In the genomic region with DNA sequence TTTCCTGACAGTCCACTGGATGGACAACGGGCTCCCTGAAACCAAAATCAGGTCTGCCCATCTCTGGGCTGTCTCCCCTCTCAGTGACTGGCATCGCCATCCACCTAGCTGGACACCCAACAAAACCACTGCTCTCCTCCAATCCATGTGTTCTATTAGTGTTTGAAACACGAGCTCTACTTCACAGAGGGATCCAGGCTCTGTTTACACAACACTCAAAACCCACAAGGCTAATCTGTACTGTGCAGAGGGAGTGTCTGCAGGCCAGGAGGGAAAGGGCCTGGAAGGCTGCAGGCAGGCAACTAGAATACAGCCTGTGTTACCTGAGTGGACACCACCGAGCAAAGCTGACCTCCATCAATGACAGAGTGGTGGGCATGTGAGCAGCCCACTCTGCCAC, we compare ENCODE assay signal across 22 mouse cellular contexts. TPM values are rescaled to one million over a fixed set of nuclear protein-coding genes. Genes with fewer than 3 reads are reported as not detected.
DNase-seq lines count a peak whose midpoint lies in the region; ATAC-seq and TF ChIP-seq lines count a peak whose summit lies in the region.
"Had no signal": no experiment of that assay in that cellular context is flagged by ENCODE, and none has a peak within 500 bp of the region (broad histone marks: within the 10 kb centered on the region; RNA-seq: fewer than 3 reads in every experiment).

No protein-coding gene starts in this region.

- no peak for TF ChIP-seq CTCF in lung, embryonic 14.5 days (IDR thresholded peaks at IDR 0.05; ENCODE audit: low read depth)
- no peak for TF ChIP-seq CTCF in lung, adult 2 months (IDR thresholded peaks at IDR 0.05; ENCODE audit: insufficient read depth, low read length)
- no peak for TF ChIP-seq CTCF in stomach, postnatal 0 days (IDR thresholded peaks at IDR 0.05; ENCODE audit: low read depth)

- peaks cover 3% of the 10 kb centered on the region for H3K4me1 ChIP-seq in embryonic facial prominence, embryonic 13.5 days
- H3K4me1 ChIP-seq in embryonic facial prominence, embryonic 10.5 days = peaks cover 13% of the 10 kb centered on the region
- no peaks in the 10 kb centered on the region for H3K4me1 ChIP-seq in lung, embryonic 14.5 days (ENCODE audit: insufficient read depth)
- H3K4me1 ChIP-seq in lung, adult 2 months (ENCODE audit: control insufficient read depth, insufficient read depth, low read length) = no peaks in the 10 kb centered on the region
- peaks cover 4% of the 10 kb centered on the region for H3K4me1 ChIP-seq in midbrain, embryonic 13.5 days (replicated peaks)
- peaks cover 7% of the 10 kb centered on the region for H3K4me1 ChIP-seq in midbrain, embryonic 15.5 days
- no peaks in the 10 kb centered on the region for H3K4me1 ChIP-seq in stomach, postnatal 0 days (replicated peaks; ENCODE audit: control insufficient read depth, insufficient read depth)
- H3K4me1 ChIP-seq in forebrain, embryonic 14.5 days (ENCODE audit: control insufficient read depth, insufficient read depth, low read length) = peaks cover 2% of the 10 kb centered on the region; the same call in 1 of the 2 replicates

- no peak overlapping the region for H3K27ac ChIP-seq in embryonic facial prominence, embryonic 13.5 days
- no peak overlapping the region for H3K27ac ChIP-seq in embryonic facial prominence, embryonic 10.5 days (replicated peaks)
- H3K27ac ChIP-seq in lung, embryonic 14.5 days (ENCODE audit: low read depth) = no peak overlapping the region
- H3K27ac ChIP-seq in midbrain, embryonic 13.5 days = no peak overlapping the region
- H3K27ac ChIP-seq in midbrain, embryonic 15.5 days = no peak overlapping the region
- H3K27ac ChIP-seq in stomach, postnatal 0 days (replicated peaks) = no peak overlapping the region
- no peak overlapping the region for H3K27ac ChIP-seq in forebrain, embryonic 14.5 days (ENCODE audit: low read depth, low read length)
- H3K27ac ChIP-seq: forebrain, embryonic 13.5 days; gastrocnemius, adult 2 months; heart, embryonic 13.5 days; hindbrain, embryonic 12.5 days had no signal

- H3K9me3 ChIP-seq in embryonic facial prominence, embryonic 13.5 days = no peaks in the 10 kb centered on the region
- no peaks in the 10 kb centered on the region for H3K9me3 ChIP-seq in embryonic facial prominence, embryonic 10.5 days
- no peaks in the 10 kb centered on the region for H3K9me3 ChIP-seq in lung, embryonic 14.5 days (ENCODE audit: low read depth, low read length)
- H3K9me3 ChIP-seq in midbrain, embryonic 13.5 days = no peaks in the 10 kb centered on the region
- no peaks in the 10 kb centered on the region for H3K9me3 ChIP-seq in midbrain, embryonic 15.5 days
- H3K9me3 ChIP-seq in stomach, postnatal 0 days (ENCODE audit: control insufficient read depth, low read length) = no peaks in the 10 kb centered on the region
- no peaks in the 10 kb centered on the region for H3K9me3 ChIP-seq in forebrain, embryonic 14.5 days (replicated peaks; ENCODE audit: control insufficient read depth, low read length)
- H3K9me3 ChIP-seq: forebrain, embryonic 13.5 days; G1E; heart, embryonic 13.5 days; hindbrain, embryonic 12.5 days had no signal

- H3K9ac ChIP-seq in embryonic facial prominence, embryonic 13.5 days = 0 out of 2 replicates have a peak overlapping the region, but pooled peaks have one; percentile 2
- no peak overlapping the region for H3K9ac ChIP-seq in lung, embryonic 14.5 days
- 0 out of 2 replicates have a peak overlapping the region, but pooled peaks have one; percentile 14 for H3K9ac ChIP-seq in midbrain, embryonic 13.5 days (replicated peaks)
- H3K9ac ChIP-seq in midbrain, embryonic 15.5 days = no peak overlapping the region
- H3K9ac ChIP-seq in stomach, postnatal 0 days (ENCODE audit: low read length) = no peak overlapping the region
- H3K9ac ChIP-seq in forebrain, embryonic 14.5 days (ENCODE audit: low read length) = no peak overlapping the region
- H3K9ac ChIP-seq: forebrain, embryonic 13.5 days; heart, embryonic 13.5 days had no signal

- H3K4me2 ChIP-seq in embryonic facial prominence, embryonic 13.5 days = no peak overlapping the region
- no peak overlapping the region for H3K4me2 ChIP-seq in lung, embryonic 14.5 days
- no peak overlapping the region for H3K4me2 ChIP-seq in midbrain, embryonic 13.5 days (replicated peaks)
- no peak overlapping the region for H3K4me2 ChIP-seq in midbrain, embryonic 15.5 days
- H3K4me2 ChIP-seq in stomach, postnatal 0 days (replicated peaks; ENCODE audit: low read depth) = no peak overlapping the region
- H3K4me2 ChIP-seq in forebrain, embryonic 14.5 days (ENCODE audit: low read length) = no peak overlapping the region
- H3K4me2 ChIP-seq: forebrain, embryonic 13.5 days; heart, embryonic 13.5 days; hindbrain, embryonic 12.5 days had no signal

- ATAC-seq in embryonic facial prominence, embryonic 13.5 days (ENCODE audit: insufficient number of reproducible peaks, insufficient read depth, low FRiP score, low TSS enrichment, low read depth) = no peak
- ATAC-seq in lung, embryonic 14.5 days (ENCODE audit: insufficient read depth) = peak; percentile 82
- no peak for ATAC-seq in midbrain, embryonic 13.5 days
- ATAC-seq in midbrain, embryonic 15.5 days (replicated peaks) = no peak
- ATAC-seq in stomach, postnatal 0 days (ENCODE audit: low FRiP score, low TSS enrichment) = peak; percentile 89
- ATAC-seq in forebrain, embryonic 14.5 days = no peak
- ATAC-seq: CD4-positive, CD25-positive, alpha-beta regulatory T cell, adult 4 months; forebrain, embryonic 13.5 days had no signal

- no peaks in the 10 kb centered on the region for H3K27me3 ChIP-seq in embryonic facial prominence, embryonic 13.5 days
- no peaks in the 10 kb centered on the region for H3K27me3 ChIP-seq in embryonic facial prominence, embryonic 10.5 days (replicated peaks; ENCODE audit: low read depth, poor library complexity, severe bottlenecking)
- no peaks in the 10 kb centered on the region for H3K27me3 ChIP-seq in lung, embryonic 14.5 days (ENCODE audit: insufficient read depth, low read length)
- H3K27me3 ChIP-seq in midbrain, embryonic 13.5 days = no peaks in the 10 kb centered on the region
- no peaks in the 10 kb centered on the region for H3K27me3 ChIP-seq in midbrain, embryonic 15.5 days (replicated peaks)
- no peaks in the 10 kb centered on the region for H3K27me3 ChIP-seq in stomach, postnatal 0 days (ENCODE audit: control insufficient read depth, insufficient read depth, low read length)
- H3K27me3 ChIP-seq in forebrain, embryonic 14.5 days (replicated peaks; ENCODE audit: control insufficient read depth, insufficient read depth, low read length) = no peaks in the 10 kb centered on the region
- H3K27me3 ChIP-seq: forebrain, embryonic 13.5 days; heart, embryonic 13.5 days; hindbrain, embryonic 12.5 days had no signal

- H3K4me3 ChIP-seq in embryonic facial prominence, embryonic 13.5 days = no peak overlapping the region
- H3K4me3 ChIP-seq in embryonic facial prominence, embryonic 10.5 days = no peak overlapping the region
- no peak overlapping the region for H3K4me3 ChIP-seq in lung, embryonic 14.5 days (ENCODE audit: low read depth, low read length)
- H3K4me3 ChIP-seq in lung, adult 2 months (replicated peaks; ENCODE audit: extremely low read depth, low read depth, low read length) = no peak overlapping the region
- no peak overlapping the region for H3K4me3 ChIP-seq in midbrain, embryonic 13.5 days (replicated peaks)
- no peak overlapping the region for H3K4me3 ChIP-seq in midbrain, embryonic 15.5 days
- H3K4me3 ChIP-seq in stomach, postnatal 0 days (ENCODE audit: low read depth, low read length) = no peak overlapping the region
- no peak overlapping the region for H3K4me3 ChIP-seq in forebrain, embryonic 14.5 days (ENCODE audit: low read depth, low read length)
- H3K4me3 ChIP-seq: forebrain, embryonic 13.5 days; gastrocnemius, adult 2 months; heart, embryonic 13.5 days; hindbrain, embryonic 12.5 days had no signal

- 58% methylated on average over 4 of the region's 4 CpGs for WGBS in embryonic facial prominence, embryonic 13.5 days
- WGBS in embryonic facial prominence, embryonic 10.5 days = 73% methylated on average over 4 of the region's 4 CpGs
- WGBS in lung, embryonic 14.5 days = 38% methylated on average over 4 of the region's 4 CpGs
- 42% methylated on average over 4 of the region's 4 CpGs for WGBS in lung, adult 2 months
- WGBS in midbrain, embryonic 13.5 days = 81% methylated on average over 4 of the region's 4 CpGs
- WGBS in midbrain, embryonic 15.5 days = 79% methylated on average over 4 of the region's 4 CpGs
- 38% methylated on average over 4 of the region's 4 CpGs for WGBS in stomach, postnatal 0 days
- 74% methylated on average over 4 of the region's 4 CpGs for WGBS in forebrain, embryonic 14.5 days

- DNase-seq in embryonic facial prominence, embryonic 10.5 days (ENCODE audit: low spot score) = no peak
- peak; percentile 30 for DNase-seq in lung, embryonic 14.5 days
- DNase-seq in lung, adult 2 months = no peak
- peak; percentile 36 for DNase-seq in stomach, postnatal 0 days (ENCODE audit: low spot score)
- no peak for DNase-seq in forebrain, embryonic 14.5 days (ENCODE audit: low spot score)
- DNase-seq: adrenal gland, adult 8-10 months; adrenal gland, postnatal 36 days; B cell, adult 2 months; cerebellum, adult 11 months; cerebellum, adult 8-10 months; cerebellum, postnatal 14 days; gastrocnemius, adult 2 months; gastrocnemius, postnatal 25 days; heart, postnatal 4 days had no signal

- no peaks in the 10 kb centered on the region for H3K36me3 ChIP-seq in embryonic facial prominence, embryonic 13.5 days
- no peaks in the 10 kb centered on the region for H3K36me3 ChIP-seq in embryonic facial prominence, embryonic 10.5 days (replicated peaks)
- H3K36me3 ChIP-seq in lung, embryonic 14.5 days (ENCODE audit: insufficient read depth) = no peaks in the 10 kb centered on the region
- H3K36me3 ChIP-seq in midbrain, embryonic 13.5 days = no peaks in the 10 kb centered on the region
- no peaks in the 10 kb centered on the region for H3K36me3 ChIP-seq in midbrain, embryonic 15.5 days (replicated peaks)
- no peaks in the 10 kb centered on the region for H3K36me3 ChIP-seq in stomach, postnatal 0 days (ENCODE audit: control insufficient read depth, insufficient read depth, low read length)
- no peaks in the 10 kb centered on the region for H3K36me3 ChIP-seq in forebrain, embryonic 14.5 days (ENCODE audit: control insufficient read depth, insufficient read depth, low read length)
- H3K36me3 ChIP-seq: G1E; heart, embryonic 13.5 days; hindbrain, embryonic 12.5 days had no signal

- TF ChIP-seq EP300 in stomach, postnatal 0 days (optimal IDR thresholded peaks at IDR 0.05) = no peak

- TF ChIP-seq POLR2A in lung, adult 2 months (IDR thresholded peaks at IDR 0.05; ENCODE audit: borderline replicate concordance, extremely low read depth, low read depth, low read length) = no peak

RNA-seq across cellular contexts. Expression of a gene that starts 5.4 kb away (rescaled TPM):
- polyA plus RNA-seq in embryonic facial prominence, embryonic 13.5 days (2015; fragmentation: Nextera tagmentation; extraction: Ambion mirVana) = 213 and 290 TPM in 2 replicates
- 140 TPM in 2 replicates for polyA plus RNA-seq in embryonic facial prominence, embryonic 10.5 days (2016; fragmentation: Nextera tagmentation; extraction: Ambion mirVana)
- 123 and 125 TPM in 2 replicates for polyA plus RNA-seq in lung, embryonic 14.5 days (2014; fragmentation: Nextera tagmentation; extraction: Ambion mirVana)
- polyA plus RNA-seq in lung, adult 2 months (2012; rRNA removed) = 10.6 and 14.9 TPM in 2 replicates
- polyA plus RNA-seq in midbrain, embryonic 13.5 days (2015; fragmentation: Nextera tagmentation; extraction: Ambion mirVana) = 151 and 159 TPM in 2 replicates
- polyA plus RNA-seq in midbrain, embryonic 15.5 days (2015; fragmentation: Nextera tagmentation; extraction: Ambion mirVana) = 84.7 and 92.9 TPM in 2 replicates
- 69.3 and 73.3 TPM in 2 replicates for polyA plus RNA-seq in stomach, postnatal 0 days (2015; fragmentation: Nextera tagmentation; extraction: Ambion mirVana)
- polyA plus RNA-seq in forebrain, embryonic 14.5 days (2014; fragmentation: Nextera tagmentation; extraction: Ambion mirVana) = 105 and 131 TPM in 2 replicates

RNA-seq across cellular contexts. Expression of a gene that starts 25.7 kb away (rescaled TPM):
- polyA plus RNA-seq in embryonic facial prominence, embryonic 13.5 days (2015; fragmentation: Nextera tagmentation; extraction: Ambion mirVana) = 17.7 and 17.8 TPM in 2 replicates
- 14.1 and 14.7 TPM in 2 replicates for polyA plus RNA-seq in embryonic facial prominence, embryonic 10.5 days (2016; fragmentation: Nextera tagmentation; extraction: Ambion mirVana)
- polyA plus RNA-seq in lung, embryonic 14.5 days (2014; fragmentation: Nextera tagmentation; extraction: Ambion mirVana) = 20.8 and 20.9 TPM in 2 replicates
- 73.9 and 88.5 TPM in 2 replicates for polyA plus RNA-seq in lung, adult 2 months (2012; rRNA removed)
- polyA plus RNA-seq in midbrain, embryonic 13.5 days (2015; fragmentation: Nextera tagmentation; extraction: Ambion mirVana) = 41.1 and 44.8 TPM in 2 replicates
- 60.7 and 61.2 TPM in 2 replicates for polyA plus RNA-seq in midbrain, embryonic 15.5 days (2015; fragmentation: Nextera tagmentation; extraction: Ambion mirVana)
- polyA plus RNA-seq in stomach, postnatal 0 days (2015; fragmentation: Nextera tagmentation; extraction: Ambion mirVana) = 24.0 and 27.7 TPM in 2 replicates
- polyA plus RNA-seq in forebrain, embryonic 14.5 days (2014; fragmentation: Nextera tagmentation; extraction: Ambion mirVana) = 40.3 and 58.5 TPM in 2 replicates

Comparison
In these comparisons a context has a peak if more than half of its experiments do, and no peak if none do; other contexts are left out.
1. H3K9ac ChIP-seq: peak in embryonic facial prominence, embryonic 13.5 days (single experiment) and midbrain, embryonic 13.5 days (single experiment); none in lung, embryonic 14.5 days (single experiment), midbrain, embryonic 15.5 days (single experiment), stomach, postnatal 0 days (single experiment) and forebrain, embryonic 14.5 days (single experiment).
2. DNase-seq: peak in lung, embryonic 14.5 days (single experiment) and stomach, postnatal 0 days (single experiment); none in embryonic facial prominence, embryonic 10.5 days (single experiment), lung, adult 2 months (single experiment) and forebrain, embryonic 14.5 days (single experiment).
3. ATAC-seq: peak in lung, embryonic 14.5 days (single experiment) and stomach, postnatal 0 days (single experiment); none in embryonic facial prominence, embryonic 13.5 days (single experiment), midbrain, embryonic 13.5 days (single experiment), midbrain, embryonic 15.5 days (single experiment) and forebrain, embryonic 14.5 days (single experiment).